Mouse (Mus musculus) gastrocnemius, postnatal 25 days (tissue): ENCODE measurements at regions not wholly inside any gene's neighbourhood (a gene's known extent, or its start where the extent isn't known, plus 50 kb on each side); places are given as distances from the start of the nearest gene placed in this dataset.
A peak's percentile ranks its signal among the peaks of the same experiment; 100 is the strongest.

Source experiments
- DNase-seq: peaks from one replicate; pipeline ENCODE4 v3.0.0; 2022

DNA sequence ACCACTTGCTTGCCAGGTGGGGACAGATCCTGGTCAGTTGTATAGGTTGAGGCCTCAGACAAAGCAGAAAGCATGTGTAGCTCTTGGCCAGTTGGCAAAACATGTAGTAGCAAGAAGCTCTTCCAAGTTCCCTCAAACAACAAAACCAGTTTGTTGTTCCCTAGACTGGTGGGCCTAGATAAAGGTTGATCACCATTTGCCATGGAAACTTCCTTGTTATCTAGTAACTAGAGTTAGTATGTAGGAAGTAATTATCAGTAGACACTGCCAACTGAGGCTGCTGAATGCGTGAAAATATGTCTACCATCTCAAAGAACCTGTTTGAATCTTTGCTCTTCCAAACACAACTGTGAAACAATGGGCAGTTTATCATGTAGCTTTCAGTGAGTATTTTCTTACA is 1098.7 kb downstream of the Pcdh18 start:
- DNase-seq, result no peak

DNA sequence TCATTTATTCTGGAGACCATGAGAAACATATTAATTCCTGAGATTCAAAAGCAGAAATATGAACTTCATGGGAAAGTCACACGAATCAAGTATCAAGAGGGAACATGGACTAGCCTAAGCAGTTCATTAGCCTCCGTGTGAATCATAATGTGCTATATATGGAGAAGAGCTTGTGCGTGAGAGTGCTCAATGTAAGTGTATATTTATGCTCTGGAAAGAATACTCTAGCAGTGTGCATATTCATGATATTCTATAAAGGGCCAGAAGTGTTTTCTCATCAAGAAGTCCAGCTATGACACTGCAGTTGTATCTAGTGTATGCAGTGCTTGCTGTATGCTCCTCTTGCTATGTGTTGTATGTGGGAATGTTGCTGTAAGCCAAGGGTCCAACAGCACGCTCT is 1102.0 kb downstream of the Pcdh18 start:
- no peak for DNase-seq

- no peak for DNase-seq
Observed at GRCm38 (mm10) chr3:48631889-48632483, 1125.1 kb downstream of the Pcdh18 start.

- DNase-seq, result no peak
Observed at GRCm38 (mm10) chr3:48608933-48609332, 1148.2 kb downstream of the Pcdh18 start.

DNA sequence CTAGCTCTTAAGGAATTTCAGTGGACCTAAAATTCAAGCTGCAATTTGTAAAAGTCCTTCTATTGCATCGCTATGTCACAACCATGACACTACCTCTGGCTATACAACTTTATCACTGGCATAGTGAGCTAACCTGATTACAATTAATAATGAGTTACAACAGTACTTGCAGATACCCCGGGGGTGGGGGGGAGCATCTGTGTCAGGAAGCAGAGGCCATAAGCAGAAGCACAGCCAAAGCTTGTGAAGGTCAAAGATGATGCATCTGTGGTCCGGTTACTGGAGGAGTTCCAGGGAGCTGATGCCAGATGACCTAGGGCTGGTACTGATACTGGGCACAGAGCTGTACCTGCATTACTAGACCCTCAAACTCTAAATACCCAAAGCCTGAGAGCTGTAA is 1152.3 kb downstream of the Pcdh18 start:
- no peak for DNase-seq

DNA sequence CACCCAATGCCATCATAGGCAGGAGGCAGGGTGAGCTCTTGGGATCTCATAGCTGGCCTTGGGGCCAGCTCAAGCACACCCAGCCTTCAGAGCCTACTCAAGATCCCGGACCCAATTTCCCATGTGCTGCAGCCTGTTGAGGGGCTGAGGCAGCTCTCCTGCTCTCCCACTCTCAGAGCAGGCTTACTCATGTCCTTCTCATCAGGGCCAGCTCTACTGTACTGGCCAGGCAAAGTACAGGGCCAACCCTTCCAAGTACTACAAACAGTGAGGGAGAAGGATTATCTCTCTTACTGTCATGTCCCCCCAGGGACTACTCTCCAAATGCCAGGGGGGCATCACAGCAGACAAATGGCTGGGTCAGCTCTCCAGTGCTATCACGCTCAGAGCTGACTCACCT is 1169.8 kb downstream of the Pcdh18 start:
- no peak for DNase-seq

DNA sequence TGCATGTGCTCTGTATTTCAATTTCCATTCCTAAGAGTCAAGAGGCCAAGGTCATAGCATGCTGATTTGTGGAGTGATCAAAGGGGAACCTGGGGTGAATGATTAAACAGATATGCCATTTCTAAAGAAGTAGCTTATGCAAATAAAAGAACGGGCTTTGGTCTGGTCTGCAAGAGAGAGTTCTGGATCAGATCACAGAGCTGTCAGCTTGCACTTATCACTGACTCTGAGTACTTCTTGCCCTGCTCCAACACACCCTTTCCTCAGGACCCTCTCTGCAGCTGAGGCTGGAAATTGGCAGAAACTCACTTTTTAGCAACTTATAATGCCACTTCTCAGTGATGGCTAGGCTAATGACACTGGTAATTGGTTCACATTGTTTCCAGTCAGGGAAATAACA is 1171.0 kb downstream of the Pcdh18 start:
- no peak for DNase-seq

- DNase-seq, result no peak
Observed at GRCm38 (mm10) chr3:48584340-48584739, 1172.8 kb downstream of the Pcdh18 start.

DNA sequence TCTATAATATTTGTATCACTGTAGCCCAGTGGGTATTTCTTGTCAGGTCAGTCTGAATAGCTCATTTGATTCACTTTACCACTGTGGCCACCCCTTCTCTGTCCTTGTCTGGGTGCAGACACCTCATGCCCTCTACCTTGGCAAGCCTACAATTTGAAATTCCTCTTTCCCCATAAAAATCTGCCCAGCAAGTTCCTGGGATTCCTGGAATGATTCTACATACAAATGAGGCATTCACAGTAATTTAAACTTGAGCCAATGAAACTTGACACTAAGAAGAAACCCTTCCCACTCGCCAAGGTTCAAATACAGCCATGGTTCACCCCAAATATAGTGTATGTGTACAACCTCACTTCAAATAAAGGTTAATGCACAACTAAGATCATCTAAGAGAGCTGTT is 1174.6 kb downstream of the Pcdh18 start:
- no peak for DNase-seq

DNA sequence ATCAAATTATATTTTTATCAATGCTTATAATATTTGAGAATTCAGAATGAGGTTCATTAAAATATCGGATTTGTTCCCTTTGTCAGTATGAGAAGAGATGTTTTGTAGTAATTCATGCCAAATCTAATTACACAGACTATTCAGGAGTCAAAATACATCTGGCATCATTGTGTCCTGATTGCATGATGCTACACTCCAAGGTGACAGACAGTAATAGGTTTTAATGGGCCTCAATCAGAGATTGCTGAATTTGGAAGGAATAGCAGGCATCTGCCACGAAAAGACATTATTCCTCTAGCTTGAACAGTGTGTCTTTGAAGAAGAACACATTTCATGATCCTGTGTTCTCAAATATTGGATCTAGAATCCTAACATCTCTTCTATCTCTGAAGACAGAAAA is 1177.2 kb downstream of the Pcdh18 start:
- DNase-seq, result no peak

- no peak for DNase-seq
Observed at GRCm38 (mm10) chr3:48579229-48579628, 1177.9 kb downstream of the Pcdh18 start.

DNA sequence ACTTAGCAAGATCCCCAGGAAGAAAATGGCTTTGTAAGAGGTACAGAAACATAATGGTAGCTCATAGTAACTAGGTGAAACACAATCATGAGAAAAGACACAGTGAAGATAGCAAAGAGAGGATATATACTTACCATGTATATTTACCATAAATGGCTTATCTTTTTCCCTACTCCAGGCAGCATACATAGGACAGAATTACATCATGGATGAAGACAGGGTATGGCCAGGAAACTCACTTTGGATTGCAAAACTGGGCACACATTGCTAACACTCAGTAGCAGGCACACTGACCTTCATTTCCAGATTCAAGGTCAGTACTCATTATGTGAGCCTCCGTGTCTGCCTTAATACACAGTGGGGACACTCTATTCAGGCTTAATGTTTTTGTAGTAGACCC is 1210.5 kb downstream of the Pcdh18 start:
- no peak for DNase-seq

DNA sequence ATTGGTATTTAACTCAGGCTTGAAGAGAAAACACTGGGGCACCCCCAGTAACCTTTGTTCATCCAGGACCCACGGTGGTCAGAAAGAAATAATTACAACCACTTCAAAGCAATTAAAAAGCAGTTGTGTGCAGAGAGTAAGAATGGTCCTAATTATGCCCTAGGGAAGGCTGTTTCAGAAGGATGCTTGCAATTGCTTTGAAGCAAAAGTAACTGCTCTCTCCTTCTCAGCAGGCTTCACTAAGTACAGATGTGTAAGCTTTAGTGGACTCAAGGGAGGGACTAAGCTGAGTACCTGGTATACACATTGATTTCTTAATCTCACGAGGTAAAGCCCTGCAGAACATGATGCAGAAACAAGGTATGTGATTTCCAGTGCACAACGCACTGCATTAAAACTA is 1242.1 kb downstream of the Pcdh18 start:
- no peak for DNase-seq

DNA sequence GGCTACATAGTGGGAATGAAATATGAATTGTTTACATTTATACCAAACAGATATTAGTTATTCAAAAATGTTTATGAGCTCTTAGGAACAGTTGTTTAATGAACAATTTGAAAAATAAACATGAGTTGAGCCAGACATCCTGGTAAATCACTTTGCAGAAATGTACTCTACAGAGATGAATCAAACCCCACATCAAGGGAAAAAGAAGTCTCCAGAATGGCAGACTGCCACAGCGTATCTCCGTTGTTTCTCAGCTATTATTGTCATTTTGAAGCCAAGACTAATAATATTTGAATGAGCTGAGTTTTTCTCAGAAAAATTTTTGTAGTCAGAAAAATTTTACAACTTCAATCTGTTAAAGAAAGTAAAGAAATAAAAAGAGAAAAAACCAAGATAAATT is 1253.1 kb downstream of the Pcdh18 start:
- DNase-seq, result peak; percentile 4

DNA sequence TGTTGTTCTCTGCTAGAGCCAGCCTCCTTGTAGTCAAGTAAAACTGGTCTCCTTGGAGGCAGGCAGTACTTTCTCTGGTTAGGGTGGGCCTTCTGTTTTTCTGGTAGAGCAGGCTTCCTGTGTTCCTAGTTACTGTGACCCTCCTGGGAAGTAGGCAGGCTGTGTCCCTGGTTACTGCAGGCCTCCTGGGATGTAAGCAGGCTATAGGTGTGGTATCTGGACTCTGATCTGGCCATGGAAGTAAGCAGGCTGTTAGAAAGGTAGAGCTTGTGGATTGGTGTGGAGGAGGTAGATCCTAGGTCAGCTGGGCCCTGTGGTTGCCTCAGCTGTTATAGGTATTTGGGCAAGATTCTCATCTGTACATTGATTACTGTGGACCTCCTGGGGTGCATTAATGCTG is 1292.4 kb downstream of the Pcdh18 start:
- no peak for DNase-seq

DNA sequence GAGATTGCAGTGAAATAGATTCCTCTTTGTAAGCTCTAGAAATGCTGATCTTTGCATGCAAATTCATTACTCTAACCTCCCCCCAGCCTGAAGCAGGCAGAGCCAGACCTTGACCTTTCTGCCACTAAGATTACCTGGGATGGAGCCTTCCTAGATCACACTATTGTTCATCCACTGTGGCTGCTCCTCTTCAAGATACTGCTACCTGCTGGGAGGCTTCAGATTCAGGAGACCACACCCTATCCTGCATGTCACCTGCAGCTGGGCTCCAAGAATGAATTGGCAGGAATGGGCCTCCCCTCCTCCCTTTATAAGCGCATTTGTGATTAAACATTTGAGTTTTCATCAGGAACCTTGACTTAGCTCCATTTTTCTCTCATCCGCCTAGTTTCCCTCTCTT is 1315.2 kb downstream of the Pcdh18 start:
- no peak for DNase-seq

- no peak for DNase-seq
Observed at GRCm38 (mm10) chr3:48429406-48430033, 1327.6 kb downstream of the Pcdh18 start.

DNA sequence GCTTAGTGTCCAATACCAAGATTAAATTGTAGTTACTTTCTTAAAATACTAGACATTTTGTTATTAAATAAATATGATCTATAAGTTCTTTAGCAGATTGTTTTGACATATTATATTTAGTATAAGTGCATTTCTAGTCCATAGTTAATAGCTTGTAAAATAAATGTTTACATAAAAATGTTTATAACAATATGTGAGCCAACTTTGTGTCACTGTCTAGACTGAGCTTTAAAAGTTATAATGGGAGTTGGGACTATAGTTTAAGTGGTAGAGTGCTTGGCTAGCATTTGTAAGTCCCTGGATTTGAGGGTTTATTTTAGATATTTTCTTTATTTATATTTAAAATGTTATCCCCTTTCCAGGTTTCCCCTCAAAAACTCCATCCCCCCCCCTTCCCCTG is 1367.3 kb downstream of the Pcdh18 start:
- DNase-seq, result no peak
